Mouse (Mus musculus) erythroid progenitor cell, adult 5-6 weeks (primary cell): Measurements from ENCODE around the gene Fyb2. TPM values are rescaled to one million over a fixed set of nuclear protein-coding genes. Genes with fewer than 3 reads are reported as not detected.

Experiments
- ATAC-seq: replicated peaks from 2 replicates; pipeline ENCODE4 v1.8.0; 2016; ENCODE audit warnings: moderate number of reproducible peaks, mild to moderate bottlenecking, moderate TSS enrichment, inconsistent platforms; ENCODE audit not compliant: poor library complexity, low FRiP score, severe bottlenecking
- total RNA-seq, 2 experiments: library from RNA; stranded (forward) in 1 of 2; stranded (reverse) in 1 of 2; fragments of 150-400 nt in 1 of 2; fragments of 186-747, 209-891 nt in 1 of 2; gene quantifications; 2 replicates each; pipeline versions ENCODE4 v1.2.3 to v1.2.4; 2015 to 2017; ENCODE audit warnings: low replicate concordance in 2 of 2

The Fyb2 gene
- total RNA-seq, 2 experiments from 2014 or later, result not detected

- no peak for ATAC-seq
Observed at GRCm38 (mm10) chr4:104935436-104935835, 22.2 kb downstream of the Fyb2 start.

- ATAC-seq, result no peak
Observed at GRCm38 (mm10) chr4:104936011-104936410, 22.8 kb downstream of the Fyb2 start.

- ATAC-seq, result no peak
Observed at GRCm38 (mm10) chr4:104939535-104939934, 26.3 kb downstream of the Fyb2 start.

GRCm38 (mm10) chr4:104941895-104942294 lies 28.6 kb downstream of the Fyb2 start:
- ATAC-seq, result no peak

GRCm38 (mm10) chr4:104944482-104944881 lies 31.2 kb downstream of the Fyb2 start:
- no peak for ATAC-seq

GRCm38 (mm10) chr4:104948886-104949285 lies 35.6 kb downstream of the Fyb2 start:
- ATAC-seq, result no peak

- no peak for ATAC-seq
Observed at GRCm38 (mm10) chr4:104949304-104949703, 36.0 kb downstream of the Fyb2 start.

- ATAC-seq, result no peak
Observed at GRCm38 (mm10) chr4:104951280-104951878, 38.1 kb downstream of the Fyb2 start.

GRCm38 (mm10) chr4:104956691-104957090 lies 43.4 kb downstream of the Fyb2 start:
- no peak for ATAC-seq

- ATAC-seq, result no peak
Observed at GRCm38 (mm10) chr4:104961431-104961830, 48.2 kb downstream of the Fyb2 start.

GRCm38 (mm10) chr4:104972606-104973005 lies 59.4 kb downstream of the Fyb2 start:
- ATAC-seq, result no peak

GRCm38 (mm10) chr4:104975162-104975830 lies 62.0 kb downstream of the Fyb2 start:
- no peak for ATAC-seq

- no peak for ATAC-seq
Observed at GRCm38 (mm10) chr4:104985960-104986632, 72.8 kb downstream of the Fyb2 start.

GRCm38 (mm10) chr4:104987631-104988030 lies 74.4 kb downstream of the Fyb2 start:
- ATAC-seq, result no peak

- no peak for ATAC-seq
Observed at GRCm38 (mm10) chr4:104988102-104988501, 74.8 kb downstream of the Fyb2 start.

GRCm38 (mm10) chr4:104988709-104989108 lies 75.5 kb downstream of the Fyb2 start:
- ATAC-seq, result no peak

GRCm38 (mm10) chr4:104990016-104990415 lies 76.8 kb downstream of the Fyb2 start:
- ATAC-seq, result no peak

- no peak for ATAC-seq
Observed at GRCm38 (mm10) chr4:104990686-104991085, 77.4 kb downstream of the Fyb2 start.

- no peak for ATAC-seq
Observed at GRCm38 (mm10) chr4:104992271-104992670, 79.0 kb downstream of the Fyb2 start.

GRCm38 (mm10) chr4:104993140-104993874 lies 80.1 kb downstream of the Fyb2 start:
- no peak for ATAC-seq
